Mouse (Mus musculus): ENCODE measurements at regions not wholly inside any gene's neighbourhood (a gene's known extent, or its start where the extent isn't known, plus 50 kb on each side); places are given as distances from the start of the nearest gene placed in this dataset.

DNA sequence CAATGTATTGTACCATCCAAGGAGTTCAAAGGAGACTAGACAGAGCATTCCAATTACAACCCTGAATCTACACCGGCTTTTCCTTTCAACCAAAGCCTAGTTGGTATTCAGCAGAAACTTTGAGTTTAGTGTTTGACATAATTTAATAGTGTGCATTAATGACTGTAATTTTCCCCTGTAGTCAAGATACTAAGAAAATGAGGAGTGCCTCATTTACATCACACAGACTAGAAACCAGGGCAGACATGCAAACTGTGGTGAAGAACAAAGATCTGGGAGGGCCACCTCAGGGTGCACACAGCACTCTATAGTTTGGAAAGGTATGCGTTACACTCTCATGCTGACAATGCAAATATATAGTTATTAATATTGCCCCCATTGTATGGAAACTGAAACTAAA is 525.4 kb upstream of the Vstm2b start:
- no peaks in the 10 kb centered on the region for H3K4me1 ChIP-seq (ENCODE audit: insufficient read depth)
- DNase-seq, result no peak
- peak; percentile 92 for ATAC-seq
- no peak overlapping the region for H3K9ac ChIP-seq
- WGBS, result 54% methylated on average over 2 of the region's 2 CpGs
- H3K9me3 ChIP-seq (ENCODE audit: low read length), result no peaks in the 10 kb centered on the region
- no peak for TF ChIP-seq CTCF (IDR thresholded peaks at IDR 0.05; ENCODE audit: low read depth)
- H3K36me3 ChIP-seq (ENCODE audit: insufficient read depth), result no peaks in the 10 kb centered on the region
- H3K27ac ChIP-seq (ENCODE audit: low read depth, low read length), result no peak overlapping the region
- no peaks in the 10 kb centered on the region for H3K27me3 ChIP-seq (ENCODE audit: insufficient read depth, low read length)
- H3K4me3 ChIP-seq (ENCODE audit: low read depth, low read length), result no peak overlapping the region
- no peak overlapping the region for H3K4me2 ChIP-seq (ENCODE audit: low read depth)

- H3K4me2 ChIP-seq (ENCODE audit: low read depth), result no peak overlapping the region
- no peaks in the 10 kb centered on the region for H3K9me3 ChIP-seq (ENCODE audit: low read length)
- DNase-seq, result no peak
- H3K9ac ChIP-seq, result no peak overlapping the region
- no peak overlapping the region for H3K4me3 ChIP-seq (ENCODE audit: low read depth, low read length)
- H3K4me1 ChIP-seq (ENCODE audit: insufficient read depth), result 0 out of 2 replicates have a peak, but pooled peaks cover 6% of the 10 kb centered on the region
- 37% methylated on average over 1 of the region's 1 CpGs for WGBS
- no peak for ATAC-seq
- no peaks in the 10 kb centered on the region for H3K36me3 ChIP-seq (ENCODE audit: insufficient read depth)
- TF ChIP-seq CTCF (IDR thresholded peaks at IDR 0.05; ENCODE audit: low read depth), result no peak
- no peaks in the 10 kb centered on the region for H3K27me3 ChIP-seq (ENCODE audit: insufficient read depth, low read length)
- no peak overlapping the region for H3K27ac ChIP-seq (ENCODE audit: low read depth, low read length)
Observed at GRCm38 (mm10) chr7:40377839-40378238, 520.3 kb upstream of the Vstm2b start.

- H3K9me3 ChIP-seq (ENCODE audit: low read length), result no peaks in the 10 kb centered on the region
- WGBS, result 72% methylated on average over 3 of the region's 3 CpGs
- no peaks in the 10 kb centered on the region for H3K36me3 ChIP-seq (ENCODE audit: insufficient read depth)
- TF ChIP-seq CTCF (IDR thresholded peaks at IDR 0.05; ENCODE audit: low read depth), result no peak
- 0 out of 2 replicates have a peak, but pooled peaks cover 6% of the 10 kb centered on the region for H3K4me1 ChIP-seq (ENCODE audit: insufficient read depth)
- DNase-seq, result no peak
- ATAC-seq, result peak; percentile 74
- no peak overlapping the region for H3K4me3 ChIP-seq (ENCODE audit: low read depth, low read length)
- no peak overlapping the region for H3K9ac ChIP-seq
- no peak overlapping the region for H3K4me2 ChIP-seq (ENCODE audit: low read depth)
- no peak overlapping the region for H3K27ac ChIP-seq (ENCODE audit: low read depth, low read length)
- no peaks in the 10 kb centered on the region for H3K27me3 ChIP-seq (ENCODE audit: insufficient read depth, low read length)
Observed at GRCm38 (mm10) chr7:40381244-40381643, 516.9 kb upstream of the Vstm2b start.

GRCm38 (mm10) chr7:40388152-40388551 is 510.0 kb upstream of the Vstm2b start:
- H3K27ac ChIP-seq (ENCODE audit: low read depth, low read length), result no peak overlapping the region
- H3K27me3 ChIP-seq (ENCODE audit: insufficient read depth, low read length), result no peaks in the 10 kb centered on the region
- no peaks in the 10 kb centered on the region for H3K36me3 ChIP-seq (ENCODE audit: insufficient read depth)
- no peaks in the 10 kb centered on the region for H3K9me3 ChIP-seq (ENCODE audit: low read length)
- DNase-seq (no peak), ATAC-seq (no peak)
- WGBS, result 87% methylated on average over 5 of the region's 5 CpGs
- no peak for TF ChIP-seq CTCF (IDR thresholded peaks at IDR 0.05; ENCODE audit: low read depth)
- no peak overlapping the region for H3K9ac ChIP-seq
- peaks cover 18% of the 10 kb centered on the region for H3K4me1 ChIP-seq (ENCODE audit: insufficient read depth)
- H3K4me3 ChIP-seq (ENCODE audit: low read depth, low read length), result no peak overlapping the region
- no peak overlapping the region for H3K4me2 ChIP-seq (ENCODE audit: low read depth)

GRCm38 (mm10) chr7:40389795-40390194 is 508.3 kb upstream of the Vstm2b start:
- no peaks in the 10 kb centered on the region for H3K36me3 ChIP-seq (ENCODE audit: insufficient read depth)
- H3K27me3 ChIP-seq (ENCODE audit: insufficient read depth, low read length), result no peaks in the 10 kb centered on the region
- no peak for ATAC-seq
- H3K4me2 ChIP-seq (ENCODE audit: low read depth), result no peak overlapping the region
- no peak for DNase-seq
- peak; percentile 31 for TF ChIP-seq CTCF (IDR thresholded peaks at IDR 0.05; ENCODE audit: low read depth)
- H3K27ac ChIP-seq (ENCODE audit: low read depth, low read length), result no peak overlapping the region
- no peak overlapping the region for H3K9ac ChIP-seq
- H3K9me3 ChIP-seq (ENCODE audit: low read length), result no peaks in the 10 kb centered on the region
- WGBS, result 48% methylated on average over 3 of the region's 3 CpGs
- H3K4me1 ChIP-seq (ENCODE audit: insufficient read depth), result peaks cover 18% of the 10 kb centered on the region
- H3K4me3 ChIP-seq (ENCODE audit: low read depth, low read length), result no peak overlapping the region

GRCm38 (mm10) chr7:40390927-40391326 is 507.2 kb upstream of the Vstm2b start:
- no peak for DNase-seq
- H3K27me3 ChIP-seq (ENCODE audit: insufficient read depth, low read length), result no peaks in the 10 kb centered on the region

GRCm38 (mm10) chr7:40391626-40392025 is 506.5 kb upstream of the Vstm2b start:
- peaks cover 18% of the 10 kb centered on the region for H3K4me1 ChIP-seq (ENCODE audit: insufficient read depth)
- 0 out of 2 replicates have a peak, but pooled peaks have one; percentile 34 for ATAC-seq
- H3K9ac ChIP-seq, result no peak overlapping the region
- no peak overlapping the region for H3K4me3 ChIP-seq (ENCODE audit: low read depth, low read length)
- 35% methylated on average over 3 of the region's 3 CpGs for WGBS
- no peak for TF ChIP-seq CTCF (IDR thresholded peaks at IDR 0.05; ENCODE audit: low read depth)
- no peak overlapping the region for H3K4me2 ChIP-seq (ENCODE audit: low read depth)
- H3K27me3 ChIP-seq (ENCODE audit: insufficient read depth, low read length), result no peaks in the 10 kb centered on the region
- H3K36me3 ChIP-seq (ENCODE audit: insufficient read depth), result no peaks in the 10 kb centered on the region
- DNase-seq, result no peak
- no peaks in the 10 kb centered on the region for H3K9me3 ChIP-seq (ENCODE audit: low read length)
- H3K27ac ChIP-seq (ENCODE audit: low read depth, low read length), result peak overlapping the region; percentile 78

More at GRCm38 (mm10) chr7:40390927-40391326, 507.2 kb upstream of the Vstm2b start:
- Histone ChIP-seq H3K9me3 (ENCODE audit: low read length) (no peaks in the 10 kb centered on the region), H3K9ac (no peak overlapping the region), H3K4me1 (ENCODE audit: insufficient read depth) (peaks cover 18% of the 10 kb centered on the region), H3K4me3 (ENCODE audit: low read depth, low read length) (no peak overlapping the region), H3K27ac (ENCODE audit: low read depth, low read length) (no peak overlapping the region), H3K4me2 (ENCODE audit: low read depth) (no peak overlapping the region), H3K36me3 (ENCODE audit: insufficient read depth) (no peaks in the 10 kb centered on the region)
- no peak for TF ChIP-seq CTCF (IDR thresholded peaks at IDR 0.05; ENCODE audit: low read depth)
- no peak for ATAC-seq
- WGBS, result 7% methylated on average over 3 of the region's 3 CpGs
